Mouse (Mus musculus) forebrain, embryonic 15.5 days (tissue): ENCODE measurements around the gene Ank3. TPM values are rescaled to one million over a fixed set of nuclear protein-coding genes. Genes with fewer than 3 reads are reported as not detected.

Experiments
- ATAC-seq: fragments of 200-750 bp; cut with Nextera tagmentation; replicated peaks from 2 replicates; pipeline ENCODE4 v1.8.0; 2017; ENCODE audit warnings: mild to moderate bottlenecking, moderate TSS enrichment, moderate library complexity
- H3K27ac ChIP-seq: fragments of 300-500 bp; sonication (generic); replicated peaks from 2 replicates; pipeline ENCODE4 v1.5.1; 2015; ENCODE audit warnings: mild to moderate bottlenecking, inconsistent platforms
- H3K27me3 ChIP-seq: fragments of 300-500 bp; sonication (generic); 2 replicates; pipeline ENCODE4 v1.6.1; 2015; ENCODE audit warnings: inconsistent platforms
- H3K36me3 ChIP-seq: fragments of 300-500 bp; sonication (generic); 2 replicates; pipeline ENCODE4 v1.6.1; 2015; ENCODE audit warnings: mild to moderate bottlenecking, inconsistent platforms
- H3K4me1 ChIP-seq: fragments of 300-500 bp; sonication (generic); 2 replicates; pipeline ENCODE4 v1.6.1; 2015; ENCODE audit warnings: inconsistent platforms
- H3K4me2 ChIP-seq: fragments of 300-500 bp; sonication (generic); replicated peaks from 2 replicates; pipeline ENCODE4 v1.6.1; 2015; ENCODE audit warnings: mild to moderate bottlenecking, inconsistent platforms
- H3K4me3 ChIP-seq: fragments of 300-500 bp; sonication (generic); 2 replicates; pipeline ENCODE4 v1.5.1; 2015; ENCODE audit warnings: mild to moderate bottlenecking, inconsistent platforms
- H3K9ac ChIP-seq: fragments of 300-500 bp; sonication (generic); replicated peaks from 2 replicates; pipeline ENCODE4 v1.6.1; 2015; ENCODE audit warnings: mild to moderate bottlenecking, inconsistent platforms
- H3K9me3 ChIP-seq: fragments of 300-500 bp; sonication (generic); 2 replicates; pipeline ENCODE4 v1.6.1; 2016; ENCODE audit warnings: inconsistent platforms
- WGBS: fragments of 180-500 bp; shearing (Covaris S2); methylation state at CpG from one replicate; pipeline ENCODE4 v1.1.7; 2015; ENCODE audit warnings: mixed read lengths; 5-methylcytosine and 5-hydroxymethylcytosine counted together
- polyA plus RNA-seq: library from polyadenylated mRNA; unstranded; fragments of >200 nt; fragmentation: Nextera tagmentation; extraction: Ambion mirVana; gene quantifications from 2 replicates; pipeline ENCODE4 v1.2.1, GENCODE M21; 2015

Ank3 gene
- polyA plus RNA-seq, 1 experiment from 2014 or later = 91.2 TPM

GRCm38 (mm10) chr10:69705806-69706768 is 307.5 kb downstream of the Ank3 start:
- ATAC-seq = peak; percentile 82
- Histone ChIP-seq H3K9ac (peak overlapping the region; percentile 63), H3K9me3 (no peaks in the 10 kb centered on the region), H3K36me3 (no peaks in the 10 kb centered on the region), H3K27me3 (no peaks in the 10 kb centered on the region), H3K4me2 (peak overlapping the region; percentile 54), H3K4me1 (peaks cover 48% of the 10 kb centered on the region), H3K4me3 (peak overlapping the region; percentile 48), H3K27ac (peak overlapping the region; percentile 90)
- under 1% methylated on average over 17 of the region's 17 CpGs for WGBS

GRCm38 (mm10) chr10:69706851-69707788 is 308.5 kb downstream of the Ank3 start:
- peaks cover 51% of the 10 kb centered on the region for H3K4me1 ChIP-seq

GRCm38 (mm10) chr10:69707844-69708550 is 309.4 kb downstream of the Ank3 start:
- Histone ChIP-seq H3K27ac (peak overlapping the region; percentile 90), H3K9ac (peak overlapping the region; percentile 63), H3K36me3 (no peaks in the 10 kb centered on the region), H3K27me3 (no peaks in the 10 kb centered on the region), H3K4me1 (peaks cover 51% of the 10 kb centered on the region), H3K4me2 (peak overlapping the region; percentile 54), H3K9me3 (no peaks in the 10 kb centered on the region), H3K4me3 (peak overlapping the region; percentile 48)
- WGBS = 69% methylated on average over 11 of the region's 11 CpGs
- no peak for ATAC-seq

More at GRCm38 (mm10) chr10:69706851-69707788, 308.5 kb downstream of the Ank3 start:
- Histone ChIP-seq H3K9ac (peak overlapping the region; percentile 63), H3K27me3 (no peaks in the 10 kb centered on the region), H3K4me3 (peak overlapping the region; percentile 48), H3K9me3 (no peaks in the 10 kb centered on the region), H3K27ac (peak overlapping the region; percentile 90), H3K4me2 (peak overlapping the region; percentile 54), H3K36me3 (no peaks in the 10 kb centered on the region)
- ATAC-seq = no peak; the same call in 1 of the 2 replicates
- WGBS = 13% methylated on average over 14 of the region's 14 CpGs

GRCm38 (mm10) chr10:69709631-69710030 is 311.1 kb downstream of the Ank3 start:
- peaks cover 51% of the 10 kb centered on the region for H3K4me1 ChIP-seq
- 0 out of 2 replicates have a peak overlapping the region, but pooled peaks have one; percentile 7 for H3K4me2 ChIP-seq
- no peak overlapping the region for H3K4me3 ChIP-seq
- no peaks in the 10 kb centered on the region for H3K27me3 ChIP-seq
- H3K27ac ChIP-seq = no peak overlapping the region
- no peak for ATAC-seq
- no peaks in the 10 kb centered on the region for H3K36me3 ChIP-seq
- H3K9ac ChIP-seq = no peak overlapping the region
- 86% methylated on average over 2 of the region's 2 CpGs for WGBS
- no peaks in the 10 kb centered on the region for H3K9me3 ChIP-seq

DNA sequence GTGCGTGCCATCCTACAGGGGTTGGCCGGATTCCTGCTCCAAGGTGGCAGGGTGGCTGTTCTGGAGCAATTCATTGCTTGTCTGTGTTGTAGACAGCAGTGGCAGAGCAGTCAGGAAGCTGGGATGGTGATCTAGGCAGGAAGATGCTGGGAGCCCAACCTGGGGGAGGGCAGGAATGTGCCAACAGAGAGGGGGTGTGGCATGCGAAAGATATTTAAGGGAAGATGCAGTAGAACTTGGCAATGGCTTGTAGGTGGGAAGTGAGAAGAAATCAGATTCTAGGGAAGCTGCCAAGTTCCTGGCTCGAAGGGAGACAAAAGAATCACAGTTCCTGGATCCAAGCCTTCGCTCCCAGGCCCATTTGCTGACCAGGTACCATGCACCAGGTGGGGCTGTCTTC is 312.2 kb downstream of the Ank3 start:
- Histone ChIP-seq H3K27me3 (no peaks in the 10 kb centered on the region), H3K36me3 (no peaks in the 10 kb centered on the region), H3K4me3 (no peak overlapping the region), H3K9me3 (no peaks in the 10 kb centered on the region), H3K9ac (no peak overlapping the region), H3K4me1 (peaks cover 47% of the 10 kb centered on the region), H3K4me2 (no peak overlapping the region), H3K27ac (no peak overlapping the region)
- WGBS = 76% methylated on average over 5 of the region's 5 CpGs
- ATAC-seq = no peak

GRCm38 (mm10) chr10:69716907-69717306 is 318.3 kb downstream of the Ank3 start:
- Histone ChIP-seq H3K36me3 (no peaks in the 10 kb centered on the region), H3K9ac (no peak overlapping the region), H3K27me3 (no peaks in the 10 kb centered on the region), H3K4me3 (no peak overlapping the region), H3K9me3 (no peaks in the 10 kb centered on the region), H3K4me2 (no peak overlapping the region), H3K4me1 (peaks cover 36% of the 10 kb centered on the region), H3K27ac (peak overlapping the region; percentile 0; the same call in 1 of the 2 replicates)
- WGBS = 59% methylated on average over 4 of the region's 4 CpGs
- ATAC-seq = peak; percentile 33; the same call in 1 of the 2 replicates

DNA sequence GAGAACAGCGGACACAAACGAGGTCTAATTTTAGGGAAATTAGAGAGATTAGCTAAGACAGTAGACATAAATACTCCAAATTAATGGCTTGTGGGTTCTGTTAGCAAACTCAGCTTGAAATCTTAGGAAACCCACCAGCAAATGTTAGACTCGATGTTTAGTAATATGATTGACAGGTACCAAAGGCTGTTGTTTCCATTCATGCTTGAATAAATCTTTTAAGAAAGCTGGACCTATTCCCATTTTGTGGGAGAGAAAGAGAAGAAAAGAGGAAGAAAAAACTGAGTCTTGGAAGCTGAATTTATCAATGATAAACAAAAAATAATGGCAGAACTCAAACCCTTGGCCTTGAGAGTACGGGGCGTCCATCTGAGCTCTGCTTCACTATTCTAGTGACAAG is 320.8 kb downstream of the Ank3 start:
- Histone ChIP-seq H3K9ac (no peak overlapping the region), H3K27me3 (no peaks in the 10 kb centered on the region), H3K4me3 (no peak overlapping the region), H3K9me3 (no peaks in the 10 kb centered on the region), H3K27ac (peak overlapping the region; percentile 75), H3K36me3 (no peaks in the 10 kb centered on the region), H3K4me1 (peaks cover 41% of the 10 kb centered on the region), H3K4me2 (peak overlapping the region; percentile 14; the same call in 1 of the 2 replicates)
- 7% methylated on average over 5 of the region's 5 CpGs for WGBS
- 0 out of 2 replicates have a peak, but pooled peaks have one; percentile 2 for ATAC-seq

DNA sequence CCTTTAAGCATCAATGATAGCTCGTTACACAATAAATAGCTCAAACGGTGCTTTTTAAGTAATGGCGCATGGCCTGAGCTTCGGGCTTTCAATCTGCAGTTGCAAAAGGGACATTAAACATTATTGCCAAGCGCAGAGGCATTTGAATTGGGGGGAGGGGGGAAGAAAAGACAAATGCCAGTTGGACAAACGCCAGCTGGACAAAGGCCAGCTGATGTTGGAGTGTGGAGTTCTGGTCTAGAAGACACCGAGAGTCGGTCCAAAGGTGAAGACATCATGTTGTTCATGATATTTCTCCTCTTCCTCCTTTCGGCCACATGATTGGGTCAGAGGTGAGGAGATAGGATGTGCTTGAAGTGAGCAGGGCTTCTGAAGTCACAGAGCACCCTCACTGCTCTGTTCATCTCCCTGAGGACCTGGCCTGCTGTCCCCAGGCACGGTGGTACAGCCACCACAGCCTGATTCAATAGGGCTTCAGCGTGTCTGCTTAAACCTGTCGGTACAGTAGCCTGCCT is 321.4 kb downstream of the Ank3 start:
- Histone ChIP-seq H3K27me3 (no peaks in the 10 kb centered on the region), H3K27ac (peak overlapping the region; percentile 75), H3K4me1 (peaks cover 41% of the 10 kb centered on the region), H3K36me3 (no peaks in the 10 kb centered on the region), H3K9me3 (no peaks in the 10 kb centered on the region), H3K9ac (no peak overlapping the region), H3K4me3 (no peak overlapping the region), H3K4me2 (peak overlapping the region; percentile 14; the same call in 1 of the 2 replicates)
- WGBS = 17% methylated on average over 12 of the region's 12 CpGs
- ATAC-seq = peak; percentile 45; the same call in 1 of the 2 replicates

DNA sequence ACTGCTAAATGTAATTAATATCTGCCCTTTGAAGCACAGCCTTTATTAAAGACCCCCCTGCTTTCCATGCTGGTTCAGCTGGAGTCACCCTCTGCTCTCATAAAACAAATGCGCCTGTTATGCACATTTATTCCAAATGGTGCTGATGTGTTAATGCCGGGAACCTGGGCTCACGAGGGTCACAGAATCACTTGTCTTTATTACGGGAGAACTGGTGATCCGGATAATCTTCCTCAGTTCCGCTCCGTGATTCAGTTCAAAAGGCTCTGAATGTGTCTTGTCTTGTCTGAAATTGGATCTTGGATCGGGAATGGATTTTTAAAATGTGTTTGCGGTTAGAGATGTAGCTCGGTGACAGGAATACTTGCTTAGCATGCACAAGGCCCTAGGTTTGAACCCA is 321.9 kb downstream of the Ank3 start:
- Histone ChIP-seq H3K36me3 (no peaks in the 10 kb centered on the region), H3K4me2 (no peak overlapping the region), H3K9me3 (no peaks in the 10 kb centered on the region), H3K4me1 (peaks cover 41% of the 10 kb centered on the region), H3K9ac (no peak overlapping the region), H3K4me3 (no peak overlapping the region), H3K27me3 (no peaks in the 10 kb centered on the region), H3K27ac (peak overlapping the region; percentile 75)
- ATAC-seq = no peak
- 29% methylated on average over 10 of the region's 10 CpGs for WGBS

DNA sequence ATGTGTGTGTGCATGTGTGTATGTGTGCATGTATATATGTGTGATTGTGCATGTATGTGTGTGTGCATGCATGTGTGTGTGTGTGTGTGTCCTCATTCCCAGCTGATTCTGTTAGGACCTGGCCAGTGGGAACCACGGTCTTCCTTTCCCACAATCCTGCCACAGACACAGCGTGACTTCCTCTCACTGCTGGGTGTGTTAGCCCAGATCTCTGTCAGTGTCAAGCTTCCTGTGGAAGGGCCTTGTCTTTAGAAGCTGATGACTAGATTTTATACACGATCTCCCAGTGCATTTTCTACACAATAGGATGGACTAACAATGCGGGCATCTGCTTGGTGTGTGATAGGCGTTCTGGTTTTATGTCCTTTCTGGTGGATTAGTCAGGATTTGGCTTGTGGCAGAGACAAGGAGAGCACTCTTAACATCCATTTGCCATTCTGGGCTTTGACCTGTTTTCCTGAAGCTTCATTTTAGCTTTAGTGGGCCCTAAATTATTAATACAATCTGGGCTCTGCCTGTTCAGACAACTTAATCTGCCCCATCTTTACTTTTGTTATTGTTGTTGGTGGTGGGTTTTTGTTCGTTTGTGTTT is 322.4 kb downstream of the Ank3 start:
- H3K4me2 ChIP-seq = no peak overlapping the region
- no peaks in the 10 kb centered on the region for H3K9me3 ChIP-seq
- peak overlapping the region; percentile 75 for H3K27ac ChIP-seq
- no peak; the same call in 1 of the 2 replicates for ATAC-seq
- H3K27me3 ChIP-seq = no peaks in the 10 kb centered on the region
- H3K36me3 ChIP-seq = no peaks in the 10 kb centered on the region
- H3K4me1 ChIP-seq = peaks cover 41% of the 10 kb centered on the region
- H3K4me3 ChIP-seq = no peak overlapping the region
- H3K9ac ChIP-seq = no peak overlapping the region
- WGBS = 58% methylated on average over 6 of the region's 6 CpGs

DNA sequence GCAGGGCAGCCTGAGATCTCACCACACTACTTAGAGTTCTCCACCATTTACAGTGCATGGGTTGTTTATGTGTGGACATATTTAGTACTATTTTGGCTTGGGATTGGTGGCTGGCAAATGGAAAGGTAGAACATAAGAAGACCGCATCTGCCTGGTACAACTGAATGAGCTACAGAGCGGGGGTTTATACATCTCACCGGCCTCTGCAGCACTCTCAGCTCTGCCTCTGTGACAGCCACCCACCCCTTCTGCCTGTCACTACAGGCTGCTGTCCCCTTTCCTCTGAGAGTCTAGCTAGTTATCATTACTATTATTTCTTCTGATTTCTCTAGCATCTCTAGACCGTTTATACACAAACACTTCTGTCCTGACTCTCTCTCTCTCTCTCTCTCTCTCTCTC is 325.6 kb downstream of the Ank3 start:
- H3K27me3 ChIP-seq = no peaks in the 10 kb centered on the region
- H3K4me3 ChIP-seq = no peak overlapping the region
- H3K9ac ChIP-seq = no peak overlapping the region
- no peaks in the 10 kb centered on the region for H3K9me3 ChIP-seq
- peaks cover 30% of the 10 kb centered on the region for H3K4me1 ChIP-seq
- H3K27ac ChIP-seq = no peak overlapping the region
- no peaks in the 10 kb centered on the region for H3K36me3 ChIP-seq
- ATAC-seq = no peak
- 86% methylated on average over 4 of the region's 4 CpGs for WGBS
- H3K4me2 ChIP-seq = no peak overlapping the region
